Mouse (Mus musculus): Measurements from ENCODE around the gene H13.

DNA sequence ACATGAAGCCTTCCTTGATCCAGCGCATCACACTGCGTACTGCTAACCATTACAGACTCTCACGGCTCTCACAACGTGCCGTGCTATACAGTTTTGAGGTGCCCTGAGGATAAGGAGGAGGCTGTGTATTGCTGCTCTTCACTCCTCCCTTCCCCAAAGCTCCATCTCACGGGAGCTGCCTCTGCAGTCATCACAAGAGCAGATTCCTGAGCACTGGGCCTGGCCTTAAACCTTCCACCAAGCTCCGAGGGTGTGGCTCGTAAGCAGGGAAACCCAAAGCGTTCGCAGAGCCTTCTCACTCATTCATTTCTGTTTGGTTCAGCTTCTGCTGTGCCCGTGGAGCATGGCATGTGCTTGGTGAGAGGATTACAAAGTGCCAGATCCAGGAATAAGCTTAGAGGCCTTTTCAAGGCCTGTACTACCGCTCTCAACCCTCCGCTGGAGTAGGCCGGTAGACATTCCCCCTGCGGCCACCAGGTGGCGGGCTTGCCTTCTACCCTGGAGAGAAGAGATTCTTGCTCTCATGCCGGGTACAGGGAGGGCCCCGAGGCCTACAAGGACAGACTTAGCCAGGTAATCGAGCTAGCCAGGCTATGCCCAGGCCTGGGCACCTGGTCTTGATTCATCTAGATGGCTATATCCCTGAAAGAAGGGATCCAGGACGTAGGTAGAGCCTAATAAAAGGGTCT, 27.4 kb downstream of the H13 start:
- TF ChIP-seq CTCF (IDR thresholded peaks at IDR 0.05; ENCODE audit: control insufficient read depth, insufficient read depth, low read length) = peak; percentile 88
- no peak for TF ChIP-seq POLR2A (IDR thresholded peaks at IDR 0.05; ENCODE audit: borderline replicate concordance, control insufficient read depth, low read depth, low read length)
